1 mouse cellular context compared by ENCODE assay signal in the genomic region with DNA sequence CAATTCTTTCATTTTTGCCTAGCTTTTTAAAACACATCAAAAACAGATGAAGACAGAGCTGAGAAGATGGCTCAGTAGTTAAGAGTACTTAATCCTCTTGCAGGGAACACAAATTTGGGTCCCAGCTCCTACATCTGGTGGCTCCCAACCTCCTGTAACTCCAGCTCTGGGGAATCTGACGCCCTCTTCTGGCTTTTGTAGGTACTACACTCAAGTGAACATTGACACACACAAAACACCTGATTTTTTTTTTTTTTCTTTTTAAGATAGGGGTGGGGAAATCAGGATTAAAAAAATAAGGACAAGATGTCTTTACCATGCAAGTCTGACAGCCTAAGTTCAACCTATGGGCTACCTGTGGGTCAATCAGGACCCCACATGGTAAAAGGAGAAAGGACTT.
TF ChIP-seq lines count a peak whose summit lies in the region.

No protein-coding gene starts in this region.

TF ChIP-seq in MEL, 35 proteins besides CTCF, POLR2A, EP300 and RAD21 (continued from another document):
- TF ChIP-seq ETS1 (IDR thresholded peaks at IDR 0.05; ENCODE audit: low read depth, low read length) (no peak), POLR2AphosphoS2 (IDR thresholded peaks at IDR 0.05; ENCODE audit: low read length) (no peak), ZC3H11A (IDR thresholded peaks at IDR 0.05; ENCODE audit: low read depth, low read length) (peak; percentile 42), UBTF (IDR thresholded peaks at IDR 0.05; ENCODE audit: borderline replicate concordance, insufficient read depth, low read depth, low read length) (no peak)
